Mouse (Mus musculus): Measurements from ENCODE around the gene Tchhl1. TPM values are rescaled to one million over a fixed set of nuclear protein-coding genes. Genes with fewer than 3 reads are reported as not detected.
"Not testable (repeated sequence)": the region's sequence is repeated elsewhere in the genome, so short reads cannot be mapped to it uniquely, and the experiment has no call there.

Gene Tchhl1
- total RNA-seq (2022), result not detected

GRCm38 (mm10) chr3:93468561-93468960 is at the start of gene Tchhl1:
Tchhl1 (plus strand) TSS chr3:93468754.
- no peak for DNase-seq (ENCODE audit: low spot score in 2 of 2)

- no peak for DNase-seq (ENCODE audit: low spot score in 2 of 2)
Observed at GRCm38 (mm10) chr3:93431673-93432072, 36.9 kb upstream of the Tchhl1 start.

GRCm38 (mm10) chr3:93442030-93442429 is 26.5 kb upstream of the Tchhl1 start, which contains the start of gene Tchh:
Tchh (plus strand) TSS chr3:93442330.
- no peak for DNase-seq (ENCODE audit: low spot score in 2 of 2)

GRCm38 (mm10) chr3:93443501-93444101 is 25.0 kb upstream of the Tchhl1 start:
- DNase-seq (ENCODE audit: low spot score in 2 of 2), result peak in 1 of 2 experiments; percentile 9

- peak; percentile 32 to 62 for DNase-seq (ENCODE audit: low spot score in 2 of 2)
Observed at GRCm38 (mm10) chr3:93444343-93445164, 24.0 kb upstream of the Tchhl1 start.

GRCm38 (mm10) chr3:93445165-93445705 is 23.3 kb upstream of the Tchhl1 start:
- peak in 1 of 2 experiments; percentile 6 for DNase-seq (ENCODE audit: low spot score in 2 of 2)

GRCm38 (mm10) chr3:93446128-93446755 is 22.3 kb upstream of the Tchhl1 start:
- no peak for DNase-seq (ENCODE audit: low spot score in 2 of 2)

GRCm38 (mm10) chr3:93446756-93447137 is 21.8 kb upstream of the Tchhl1 start:
- not testable (repeated sequence) for DNase-seq (ENCODE audit: low spot score in 2 of 2)

GRCm38 (mm10) chr3:93447138-93447841 is 21.3 kb upstream of the Tchhl1 start:
- DNase-seq (ENCODE audit: low spot score in 2 of 2), result peak; percentile 45 to 61

- DNase-seq (ENCODE audit: low spot score in 2 of 2), result no peak
Observed at GRCm38 (mm10) chr3:93466556-93466955, 2.0 kb upstream of the Tchhl1 start.

- DNase-seq (ENCODE audit: low spot score in 2 of 2), result no peak
Observed at GRCm38 (mm10) chr3:93467130-93467529, 1.4 kb upstream of the Tchhl1 start.

- DNase-seq (ENCODE audit: low spot score in 2 of 2), result no peak
Observed at GRCm38 (mm10) chr3:93469629-93470028, 1.1 kb downstream of the Tchhl1 start.

- DNase-seq (ENCODE audit: low spot score in 2 of 2), result no peak
Observed at GRCm38 (mm10) chr3:93480053-93480452, 11.5 kb downstream of the Tchhl1 start.

GRCm38 (mm10) chr3:93481982-93482616 is 13.5 kb downstream of the Tchhl1 start:
- no peak for DNase-seq (ENCODE audit: low spot score in 2 of 2)

- no peak for DNase-seq (ENCODE audit: low spot score in 2 of 2)
Observed at GRCm38 (mm10) chr3:93485611-93486010, 17.1 kb downstream of the Tchhl1 start.

- DNase-seq (ENCODE audit: low spot score in 2 of 2), result no peak
Observed at GRCm38 (mm10) chr3:93488541-93488940, 20.0 kb downstream of the Tchhl1 start.

GRCm38 (mm10) chr3:93492176-93492575 is 23.6 kb downstream of the Tchhl1 start:
- no peak for DNase-seq (ENCODE audit: low spot score in 2 of 2)

GRCm38 (mm10) chr3:93493992-93494391 is 25.4 kb downstream of the Tchhl1 start:
- peak; percentile 23 to 56 for DNase-seq (ENCODE audit: low spot score in 2 of 2)

GRCm38 (mm10) chr3:93494774-93495173 is 26.2 kb downstream of the Tchhl1 start:
- DNase-seq (ENCODE audit: low spot score in 2 of 2), result not testable (repeated sequence)

GRCm38 (mm10) chr3:93497131-93497530 is 28.6 kb downstream of the Tchhl1 start:
- no peak for DNase-seq (ENCODE audit: low spot score in 2 of 2)

- no peak for DNase-seq (ENCODE audit: low spot score in 2 of 2)
Observed at GRCm38 (mm10) chr3:93499129-93499528, 30.6 kb downstream of the Tchhl1 start.

Data from layer of hippocampus, adult 8-10 months (tissue).